22 mouse cellular contexts compared by ENCODE assay signal in the genomic region with DNA sequence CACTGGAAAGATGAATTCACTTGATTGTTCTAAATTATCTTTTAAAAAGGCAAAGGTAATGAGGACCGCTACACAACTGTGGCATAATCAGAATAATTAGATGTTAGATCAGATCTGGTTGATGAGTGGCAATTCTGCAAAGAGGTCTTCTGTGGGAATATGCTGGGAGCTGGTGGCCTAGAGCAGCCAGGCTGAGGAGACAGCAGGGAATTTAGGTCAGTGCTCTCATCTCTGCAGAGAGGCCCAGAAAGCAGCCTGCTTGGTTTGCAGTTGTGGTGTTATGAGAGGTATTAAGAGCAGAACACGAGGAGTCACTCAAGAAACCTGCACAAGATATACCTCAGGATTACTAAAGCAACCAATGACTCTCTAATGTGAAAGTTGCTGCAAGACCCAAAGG.
DNase-seq lines count a peak whose midpoint lies in the region; ATAC-seq and TF ChIP-seq lines count a peak whose summit lies in the region.
"Had no signal": no experiment of that assay in that cellular context is flagged by ENCODE, and none has a peak within 500 bp of the region (broad histone marks: within the 10 kb centered on the region; RNA-seq: fewer than 3 reads in every experiment).

No protein-coding gene starts in this region.

- H3K4me1 ChIP-seq in stomach, postnatal 0 days (replicated peaks; ENCODE audit: control insufficient read depth, insufficient read depth): no peaks in the 10 kb centered on the region
- H3K4me1 ChIP-seq in heart, embryonic 10.5 days: 0 out of 2 replicates have a peak, but pooled peaks cover under 1% of the 10 kb centered on the region
- H3K4me1 ChIP-seq: heart, embryonic 15.5 days had no signal

- H3K9me3 ChIP-seq in stomach, postnatal 0 days (ENCODE audit: control insufficient read depth, low read length): no peaks in the 10 kb centered on the region
- no peaks in the 10 kb centered on the region for H3K9me3 ChIP-seq in heart, embryonic 10.5 days
- H3K9me3 ChIP-seq: embryonic facial prominence, embryonic 13.5 days; forebrain, embryonic 12.5 days; heart, embryonic 15.5 days; hindbrain, embryonic 13.5 days had no signal

- TF ChIP-seq EP300 in stomach, postnatal 0 days (optimal IDR thresholded peaks at IDR 0.05): no peak

- H3K4me3 ChIP-seq in stomach, postnatal 0 days (ENCODE audit: low read depth, low read length): no peak overlapping the region
- no peak overlapping the region for H3K4me3 ChIP-seq in heart, embryonic 10.5 days
- H3K4me3 ChIP-seq: embryonic facial prominence, embryonic 13.5 days; forebrain, embryonic 12.5 days; heart, embryonic 15.5 days; hindbrain, embryonic 13.5 days had no signal

- no peak overlapping the region for H3K4me2 ChIP-seq in stomach, postnatal 0 days (replicated peaks; ENCODE audit: low read depth)
- H3K4me2 ChIP-seq: embryonic facial prominence, embryonic 13.5 days; forebrain, embryonic 12.5 days; heart, embryonic 11.5 days; heart, embryonic 15.5 days; hindbrain, embryonic 13.5 days had no signal

- no peak overlapping the region for H3K27ac ChIP-seq in stomach, postnatal 0 days (replicated peaks)
- no peak overlapping the region for H3K27ac ChIP-seq in heart, embryonic 10.5 days
- H3K27ac ChIP-seq: embryonic facial prominence, embryonic 13.5 days; forebrain, embryonic 12.5 days; heart, embryonic 15.5 days; hindbrain, embryonic 13.5 days; hindbrain, postnatal 0 days had no signal

- no peaks in the 10 kb centered on the region for H3K36me3 ChIP-seq in stomach, postnatal 0 days (ENCODE audit: control insufficient read depth, insufficient read depth, low read length)
- H3K36me3 ChIP-seq in heart, embryonic 10.5 days: no peaks in the 10 kb centered on the region
- H3K36me3 ChIP-seq: embryonic facial prominence, embryonic 13.5 days; forebrain, embryonic 12.5 days; heart, embryonic 15.5 days; hindbrain, embryonic 13.5 days had no signal

- peak; percentile 82 for ATAC-seq in frontal cortex, adult (ENCODE audit: low TSS enrichment)
- ATAC-seq in stomach, postnatal 0 days (ENCODE audit: low FRiP score, low TSS enrichment): no peak
- ATAC-seq: activated CD4-positive, CD25-positive, alpha-beta regulatory T cell, adult 4 months; forebrain, embryonic 16.5 days; hindbrain, postnatal 0 days; Patski had no signal

- 77% methylated on average over 2 of the region's 2 CpGs for WGBS in stomach, postnatal 0 days
- 67% methylated on average over 2 of the region's 2 CpGs for WGBS in heart, embryonic 10.5 days

- no peak for DNase-seq in frontal cortex, postnatal 14 days (ENCODE audit: low spot score in 2 of 2)
- DNase-seq in cerebellum, adult 9-10 months: peak; percentile 79
- peak; percentile 51 to 63 for DNase-seq in cerebellum, postnatal 36 days
- DNase-seq in urinary bladder, adult 18-20 months (ENCODE audit: low spot score in 2 of 2): no peak
- no peak for DNase-seq in stomach, postnatal 0 days (ENCODE audit: low spot score)
- DNase-seq in heart, embryonic 10.5 days (ENCODE audit: low spot score): no peak
- DNase-seq: adrenal gland, postnatal 14 days; gastrocnemius, postnatal 10 days; heart, adult 18-20 months; heart, postnatal 14 days; kidney, adult 11 months had no signal

- H3K9ac ChIP-seq in stomach, postnatal 0 days (ENCODE audit: low read length): no peak overlapping the region
- H3K9ac ChIP-seq: embryonic facial prominence, embryonic 13.5 days; forebrain, embryonic 12.5 days; heart, embryonic 15.5 days; hindbrain, embryonic 13.5 days had no signal

- no peak for TF ChIP-seq CTCF in stomach, postnatal 0 days (IDR thresholded peaks at IDR 0.05; ENCODE audit: low read depth)

- no peaks in the 10 kb centered on the region for H3K27me3 ChIP-seq in stomach, postnatal 0 days (ENCODE audit: control insufficient read depth, insufficient read depth, low read length)
- H3K27me3 ChIP-seq in heart, embryonic 10.5 days (ENCODE audit: insufficient read depth, poor library complexity, severe bottlenecking): no peaks in the 10 kb centered on the region
- H3K27me3 ChIP-seq: CH12.LX; embryonic facial prominence, embryonic 13.5 days; heart, embryonic 15.5 days; Patski had no signal

Comparison
In these comparisons a context has a peak if more than half of its experiments do, and no peak if none do; other contexts are left out.
1. DNase-seq: peak in cerebellum, adult 9-10 months (single experiment) and cerebellum, postnatal 36 days (2 of 2); none in frontal cortex, postnatal 14 days (0 of 2), urinary bladder, adult 18-20 months (0 of 2), stomach, postnatal 0 days (single experiment) and heart, embryonic 10.5 days (single experiment).